Mouse (Mus musculus): Measurements from ENCODE around the gene Arhgef5.

The Arhgef5 gene

DNA sequence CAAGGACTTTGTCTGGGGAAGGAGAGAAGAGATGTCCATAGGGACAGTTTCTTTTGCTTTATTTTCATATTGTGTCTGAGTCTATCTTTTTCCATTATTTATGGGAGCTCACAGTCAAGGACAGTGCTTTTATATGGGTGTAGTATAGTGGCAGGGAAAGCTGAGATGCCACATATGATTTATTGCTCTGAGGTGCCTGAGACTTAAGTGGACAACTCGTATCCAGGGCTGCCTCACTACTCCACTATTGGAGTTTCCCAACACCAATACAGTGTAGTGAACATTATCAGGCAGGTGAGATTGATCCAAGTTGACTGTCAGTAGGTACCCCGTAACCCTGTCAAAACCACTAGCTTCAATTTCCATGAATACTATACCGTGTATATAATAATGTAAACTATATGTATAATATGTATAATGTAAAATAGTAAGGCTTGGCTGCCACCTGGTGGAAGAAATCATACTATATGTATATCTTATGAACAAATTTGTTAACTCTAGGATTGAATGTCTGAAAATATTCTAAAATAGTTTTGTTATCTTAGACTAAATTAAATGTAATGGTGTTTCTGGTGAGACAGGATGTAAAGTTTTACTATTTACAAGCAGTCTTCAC lies 70.3 kb downstream of the Arhgef5 start:
- no peak for DNase-seq

DNA sequence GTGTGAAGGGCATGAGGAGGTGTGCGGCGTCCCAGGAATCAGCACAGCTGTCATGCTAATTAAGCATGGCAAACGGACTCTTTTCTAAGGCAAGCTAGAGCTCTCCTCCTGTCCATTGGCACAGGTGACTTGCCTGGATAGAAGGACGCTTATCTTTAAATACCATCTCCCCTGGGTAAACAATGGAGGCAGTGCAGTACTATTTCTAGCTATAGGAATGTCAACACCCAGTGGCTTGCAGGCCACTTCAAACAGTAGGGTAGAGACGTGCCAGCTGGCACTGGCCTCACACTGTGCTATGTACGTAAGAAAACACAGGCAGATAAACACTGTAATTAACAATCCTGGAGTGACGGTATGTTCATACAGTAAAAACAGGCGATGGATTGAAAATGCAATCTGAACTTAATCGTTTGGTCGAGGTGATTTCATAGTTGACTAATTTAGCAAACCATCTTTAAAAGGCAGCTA lies 72.1 kb downstream of the Arhgef5 start:
- no peak for DNase-seq

DNA sequence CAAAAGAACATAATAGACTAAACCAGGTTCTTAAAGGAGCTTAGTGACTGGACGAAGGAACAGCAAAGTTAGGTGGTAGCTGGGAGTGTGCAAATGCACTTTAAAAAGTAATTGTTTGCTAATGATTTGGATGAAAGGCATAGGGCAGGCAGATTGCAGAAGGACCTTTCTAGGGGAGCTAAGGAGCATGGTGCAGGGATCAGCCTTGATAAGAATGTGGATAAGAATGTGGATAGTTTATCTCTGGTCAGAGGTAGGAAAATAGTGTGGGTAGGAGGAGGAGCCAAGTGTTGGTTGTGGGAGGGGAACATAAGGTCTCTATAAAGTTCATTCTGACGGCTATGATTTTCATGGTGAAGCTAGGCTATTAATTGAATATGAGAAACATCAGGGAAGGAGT lies 73.4 kb downstream of the Arhgef5 start:
- no peak for DNase-seq
